ENCODE assay signal across 24 mouse cellular contexts in the genomic region with DNA sequence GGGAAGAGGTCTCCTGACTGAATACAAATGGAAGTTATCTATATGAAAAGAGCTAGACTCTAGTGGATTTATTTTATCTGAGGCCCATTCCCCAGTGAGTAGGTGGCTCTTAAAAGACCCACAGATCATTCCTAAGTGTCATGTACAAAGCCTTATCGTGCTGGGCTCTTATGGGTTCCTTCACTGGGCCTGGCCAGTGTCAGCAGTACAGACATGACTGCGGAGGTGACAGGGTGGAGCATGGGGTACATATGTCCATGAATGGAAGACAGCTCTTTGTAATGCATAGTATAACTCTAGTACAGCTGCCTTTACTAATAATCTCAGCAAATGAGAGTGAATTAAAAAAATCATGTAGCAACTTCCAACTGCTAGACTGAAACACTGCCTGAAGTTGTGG.
DNase-seq lines count a peak whose midpoint lies in the region; ATAC-seq and TF ChIP-seq lines count a peak whose summit lies in the region.
"Had no signal": no experiment of that assay in that cellular context is flagged by ENCODE, and none has a peak within 500 bp of the region (broad histone marks: within the 10 kb centered on the region; RNA-seq: fewer than 3 reads in every experiment).

No protein-coding gene starts in this region.

- H3K9me3 ChIP-seq in heart, embryonic 11.5 days (replicated peaks; ENCODE audit: control insufficient read depth, low read length): no peaks in the 10 kb centered on the region
- no peaks in the 10 kb centered on the region for H3K9me3 ChIP-seq in limb, embryonic 15.5 days
- no peaks in the 10 kb centered on the region for H3K9me3 ChIP-seq in limb, embryonic 10.5 days (replicated peaks)
- H3K9me3 ChIP-seq in CH12.LX (replicated peaks; ENCODE audit: low read length): no peaks in the 10 kb centered on the region
- no peaks in the 10 kb centered on the region for H3K9me3 ChIP-seq in embryonic facial prominence, embryonic 10.5 days
- H3K9me3 ChIP-seq: forebrain, embryonic 13.5 days; liver, embryonic 15.5 days; midbrain, embryonic 10.5 days had no signal

- no peak overlapping the region for H3K4me3 ChIP-seq in heart, embryonic 11.5 days (ENCODE audit: low read depth, low read length)
- no peak overlapping the region for H3K4me3 ChIP-seq in limb, embryonic 15.5 days
- H3K4me3 ChIP-seq in limb, embryonic 10.5 days: no peak overlapping the region
- H3K4me3 ChIP-seq in CH12.LX (replicated peaks in 1 of 3; ENCODE audit: low read depth in 2 of 3, low read length in 2 of 3, poor library complexity in 1 of 3): no peak overlapping the region
- no peak overlapping the region for H3K4me3 ChIP-seq in embryonic facial prominence, embryonic 10.5 days
- H3K4me3 ChIP-seq: forebrain, embryonic 13.5 days; liver, embryonic 15.5 days; midbrain, embryonic 10.5 days had no signal

- DNase-seq in heart, postnatal 14 days: no peak
- DNase-seq in limb, embryonic 10.5 days (ENCODE audit: low spot score): no peak
- no peak for DNase-seq in CH12.LX (ENCODE audit: extremely low read depth)
- peak; percentile 7 for DNase-seq in embryonic facial prominence, embryonic 10.5 days (ENCODE audit: low spot score)
- DNase-seq in Muller cell, postnatal 12 days (ENCODE audit: inconsistent ontology term): no peak
- DNase-seq: adrenal gland, adult 8-10 months; B cell, adult 2 months; cerebellum, adult 2 months; cerebellum, postnatal 14 days; gastrocnemius, postnatal 14 days; kidney, adult 9 months; kidney, postnatal 10 days; layer of hippocampus, postnatal 36 days; right cerebral cortex, adult 18-20 months; spleen, adult 18-20 months; thymus, postnatal 4 days had no signal

- dilution Hi-C loops in CH12.LX (cut with MboI; ENCODE audit: extremely low pct_ligation_motif_present, extremely low pct_unique_long_range_greater_than_20kb, low sequenced_read_pairs): loop anchor here (25.0 kb wide), 1 partner anchor 146 kb away; a partner anchor contains a TSS

- no peak overlapping the region for H3K9ac ChIP-seq in heart, embryonic 11.5 days (ENCODE audit: low read depth, low read length)
- H3K9ac ChIP-seq in limb, embryonic 15.5 days: no peak overlapping the region
- H3K9ac ChIP-seq in CH12.LX (ENCODE audit: insufficient read depth, low read depth): no peak overlapping the region
- H3K9ac ChIP-seq: forebrain, embryonic 13.5 days; hindbrain, embryonic 14.5 days; liver, embryonic 15.5 days had no signal

- H3K79me2 ChIP-seq in CH12.LX (replicated peaks; ENCODE audit: control insufficient read depth, extremely low read depth, insufficient read depth, poor library complexity, severe bottlenecking): no peaks in the 10 kb centered on the region

- TF ChIP-seq CTCF in CH12.LX (conservative IDR thresholded peaks at IDR 0.05 in 1 of 2, IDR thresholded peaks at IDR 0.05 in 1 of 2; ENCODE audit: low read depth in 2 of 2, low read length in 2 of 2): no peak

- peaks cover 7% of the 10 kb centered on the region for H3K36me3 ChIP-seq in heart, embryonic 11.5 days (ENCODE audit: control insufficient read depth, insufficient read depth, low read length)
- H3K36me3 ChIP-seq in limb, embryonic 15.5 days: 0 out of 2 replicates have a peak, but pooled peaks cover 3% of the 10 kb centered on the region
- peaks cover 84% of the 10 kb centered on the region for H3K36me3 ChIP-seq in limb, embryonic 10.5 days
- peaks cover 2 to 12% of the 10 kb centered on the region in 2 experiments for H3K36me3 ChIP-seq in CH12.LX (replicated peaks in 1 of 2; ENCODE audit: control insufficient read depth in 1 of 2, insufficient read depth in 1 of 2, low read length in 1 of 2)
- peaks cover 76% of the 10 kb centered on the region for H3K36me3 ChIP-seq in embryonic facial prominence, embryonic 10.5 days (replicated peaks)

- in situ Hi-C loops in CH12.LX (cut with MboI; ENCODE audit: low pct_ligation_motif_present, low pct_unique_long_range_greater_than_20kb, low sequenced_read_pairs): loop anchor here (25.0 kb wide), 1 partner anchor 271 kb away; a partner anchor contains a TSS

- H3K27ac ChIP-seq in heart, embryonic 11.5 days (ENCODE audit: low read depth, low read length): peak overlapping the region; percentile 94
- 0 out of 2 replicates have a peak overlapping the region, but pooled peaks have one; percentile 62 for H3K27ac ChIP-seq in limb, embryonic 15.5 days
- H3K27ac ChIP-seq in limb, embryonic 10.5 days: no peak overlapping the region
- peak overlapping the region; percentile 85 for H3K27ac ChIP-seq in CH12.LX (ENCODE audit: insufficient read depth, low read depth)
- H3K27ac ChIP-seq in embryonic facial prominence, embryonic 10.5 days (replicated peaks): no peak overlapping the region
- H3K27ac ChIP-seq: forebrain, embryonic 13.5 days; hindbrain, embryonic 14.5 days; liver, embryonic 15.5 days; midbrain, embryonic 10.5 days had no signal

- intact Hi-C loops in heart, postnatal 14 days (cut with DNase I): no loop called here

- TF ChIP-seq EP300 in CH12.LX (IDR thresholded peaks at IDR 0.05; ENCODE audit: low read length): no peak

- no peaks in the 10 kb centered on the region for H3K27me3 ChIP-seq in heart, embryonic 11.5 days (ENCODE audit: control insufficient read depth, insufficient read depth, low read length)
- no peaks in the 10 kb centered on the region for H3K27me3 ChIP-seq in limb, embryonic 15.5 days
- no peaks in the 10 kb centered on the region for H3K27me3 ChIP-seq in limb, embryonic 10.5 days (ENCODE audit: low read depth, poor library complexity, severe bottlenecking)
- H3K27me3 ChIP-seq in CH12.LX (replicated peaks): no peaks in the 10 kb centered on the region
- H3K27me3 ChIP-seq in embryonic facial prominence, embryonic 10.5 days (replicated peaks; ENCODE audit: low read depth, poor library complexity, severe bottlenecking): no peaks in the 10 kb centered on the region
- H3K27me3 ChIP-seq: forebrain, embryonic 13.5 days; liver, embryonic 15.5 days had no signal

- peaks cover 72% of the 10 kb centered on the region for H3K4me1 ChIP-seq in heart, embryonic 11.5 days (ENCODE audit: control insufficient read depth, insufficient read depth, low read length)
- peaks cover 65% of the 10 kb centered on the region for H3K4me1 ChIP-seq in limb, embryonic 15.5 days
- peaks cover 53% of the 10 kb centered on the region for H3K4me1 ChIP-seq in limb, embryonic 10.5 days
- H3K4me1 ChIP-seq in CH12.LX (ENCODE audit: control insufficient read depth in 1 of 2, insufficient read depth in 2 of 2): peaks cover 40 to 91% of the 10 kb centered on the region in 2 experiments
- peaks cover 58% of the 10 kb centered on the region for H3K4me1 ChIP-seq in embryonic facial prominence, embryonic 10.5 days

- H3K4me2 ChIP-seq in heart, embryonic 11.5 days: no peak overlapping the region
- H3K4me2 ChIP-seq in limb, embryonic 15.5 days: no peak overlapping the region
- H3K4me2 ChIP-seq in CH12.LX (ENCODE audit: insufficient read depth, low read depth, poor library complexity, severe bottlenecking): no peak overlapping the region
- H3K4me2 ChIP-seq: forebrain, embryonic 13.5 days; hindbrain, embryonic 14.5 days; liver, embryonic 15.5 days had no signal

- no peak for TF ChIP-seq RAD21 in CH12.LX (IDR thresholded peaks at IDR 0.05; ENCODE audit: low read depth, low read length)

- 46% methylated on average over 2 of the region's 2 CpGs for WGBS in heart, embryonic 11.5 days (ENCODE audit: insufficient replicate concordance)
- 73% methylated on average over 2 of the region's 2 CpGs for WGBS in limb, embryonic 15.5 days
- 71% methylated on average over 2 of the region's 2 CpGs for WGBS in limb, embryonic 10.5 days
- WGBS in embryonic facial prominence, embryonic 10.5 days: 91% methylated on average over 2 of the region's 2 CpGs

- ATAC-seq in heart, embryonic 11.5 days (replicated peaks; ENCODE audit: insufficient number of reproducible peaks, low FRiP score, low TSS enrichment): no peak; the same call in 1 of the 2 replicates
- no peak for ATAC-seq in limb, embryonic 15.5 days (ENCODE audit: insufficient number of reproducible peaks, low FRiP score, low TSS enrichment, low read depth)
- ATAC-seq: forebrain, embryonic 13.5 days; intestine, postnatal 0 days; midbrain, embryonic 16.5 days had no signal

- no peak for TF ChIP-seq POLR2A in CH12.LX (IDR thresholded peaks at IDR 0.05; ENCODE audit: low read depth, low read length)

TF ChIP-seq in CH12.LX, 34 proteins besides CTCF, POLR2A, EP300 and RAD21:
- TF ChIP-seq NELFE (IDR thresholded peaks at IDR 0.05; ENCODE audit: low read depth, low read length) (no peak), MAZ (IDR thresholded peaks at IDR 0.05; ENCODE audit: low read depth, low read length) (no peak), USF2 (conservative IDR thresholded peaks at IDR 0.05; ENCODE audit: low read depth, low read length) (no peak), TBP (conservative IDR thresholded peaks at IDR 0.05; ENCODE audit: low read depth, low read length) (no peak), KAT2A (IDR thresholded peaks at IDR 0.05; ENCODE audit: insufficient replicate concordance, low read length) (no peak), ZMIZ1 (IDR thresholded peaks at IDR 0.05; ENCODE audit: low read depth, low read length) (no peak), SMC3 (IDR thresholded peaks at IDR 0.05; ENCODE audit: low read depth, low read length) (no peak)
TF ChIP-seq in CH12.LX: peak in this region for 0.

Comparison
In these comparisons a context has a peak if more than half of its experiments do, and no peak if none do; other contexts are left out.
1. H3K27ac ChIP-seq: peak in heart, embryonic 11.5 days (single experiment), limb, embryonic 15.5 days (single experiment) and CH12.LX (single experiment); none in limb, embryonic 10.5 days (single experiment) and embryonic facial prominence, embryonic 10.5 days (single experiment).